Mouse (Mus musculus) CH12.LX (cell line): ENCODE measurements around the gene Gp5. TPM values are rescaled to one million over a fixed set of nuclear protein-coding genes. Genes with fewer than 3 reads are reported as not detected.

Experiments used
- DNase-seq: peaks from one replicate; pipeline ENCODE4 v3.0.0-alpha.2; 2013; ENCODE audit errors: extremely low read depth
- H3K27ac ChIP-seq: 2 replicates; pipeline ENCODE4 v1.5.1; 2012; ENCODE audit warnings: low read depth, mild to moderate bottlenecking, control low read depth, moderate library complexity; ENCODE audit not compliant: insufficient read depth
- H3K27me3 ChIP-seq: replicated peaks from 2 replicates; pipeline ENCODE3; 2012; ENCODE audit warnings: inconsistent platforms
- H3K36me3 ChIP-seq, 2 experiments: replicated peaks in 1 of 2; 2 replicates each; pipeline versions ENCODE3 to v1.6.1; 2012; ENCODE audit warnings: inconsistent platforms in 1 of 2, low read length in 1 of 2, mild to moderate bottlenecking in 1 of 2, mixed read lengths in 1 of 2, moderate library complexity in 1 of 2; ENCODE audit not compliant: control insufficient read depth in 1 of 2, insufficient read depth in 1 of 2
- H3K4me1 ChIP-seq, 2 experiments: 2 replicates each; pipeline ENCODE4 v1.6.1; 2012; ENCODE audit warnings: inconsistent platforms in 1 of 2, moderate library complexity in 1 of 2; ENCODE audit not compliant: insufficient read depth in 2 of 2, control insufficient read depth in 1 of 2
- H3K4me2 ChIP-seq: 2 replicates; pipeline ENCODE4 v1.6.1; 2012; ENCODE audit warnings: low read depth, mild to moderate bottlenecking, control low read depth; ENCODE audit not compliant: poor library complexity, insufficient read depth, severe bottlenecking
- H3K4me3 ChIP-seq, 3 experiments: fragments of 150-350 bp in 1 of 3; sonication (generic) in 1 of 3; replicated peaks in 1 of 3; 2 replicates each; pipeline versions ENCODE3 to v1.5.1; 2011 to 2012; ENCODE audit warnings: low read depth in 2 of 3, low read length in 2 of 3, mild to moderate bottlenecking in 2 of 3, moderate library complexity in 2 of 3, control low read depth in 1 of 3, improper control_type of control experiment in 1 of 3, inconsistent platforms in 1 of 3, mixed read lengths in 1 of 3; ENCODE audit not compliant: poor library complexity in 1 of 3
- H3K79me2 ChIP-seq: replicated peaks from 2 replicates; pipeline ENCODE4 v1.6.1; 2012; ENCODE audit warnings: mild to moderate bottlenecking, moderate library complexity; ENCODE audit not compliant: control insufficient read depth, poor library complexity, insufficient read depth, severe bottlenecking; ENCODE audit errors: extremely low read depth
- H3K9ac ChIP-seq: 2 replicates; pipeline ENCODE4 v1.6.1; 2012; ENCODE audit warnings: low read depth, mild to moderate bottlenecking, control low read depth, moderate library complexity; ENCODE audit not compliant: insufficient read depth
- H3K9me3 ChIP-seq: replicated peaks from 2 replicates; pipeline ENCODE3; 2012; ENCODE audit warnings: low read length, inconsistent platforms, mixed read lengths
- BHLHE40 ChIP-seq: IDR thresholded peaks from 2 replicates; pipeline ENCODE4 v1.6.1; 2011; ENCODE audit warnings: mild to moderate bottlenecking, low read depth, low read length, improper control_type of control experiment
- CHD1 ChIP-seq: IDR thresholded peaks from 2 replicates; pipeline ENCODE4 v1.6.1; 2012; ENCODE audit warnings: low read depth, low read length, improper control_type of control experiment, inconsistent platforms
- MAFK ChIP-seq: IDR thresholded peaks from 2 replicates; pipeline ENCODE4 v1.6.1; 2011; ENCODE audit warnings: low read length, improper control_type of control experiment; ENCODE audit not compliant: insufficient replicate concordance
- MYC ChIP-seq: IDR thresholded peaks from 2 replicates; pipeline ENCODE4 v1.6.1; 2011; ENCODE audit warnings: low read depth, mild to moderate bottlenecking, improper control_type of control experiment, low read length
- POLR2AphosphoS2 ChIP-seq: IDR thresholded peaks from 2 replicates; pipeline ENCODE4 v1.6.1; 2011; ENCODE audit warnings: low read depth, low read length, improper control_type of control experiment
- TBP ChIP-seq: conservative IDR thresholded peaks from 2 replicates; pipeline ENCODE4 v1.6.1; 2011; ENCODE audit warnings: low read depth, low read length, improper control_type of control experiment
- dilution Hi-C: fragments of 300-500 bp; cut with MboI; formaldehyde crosslinking; loops from 2 replicates; pipeline ENCODE4 v1.14.3; 2020; ENCODE audit warnings: low sequenced_read_pairs; ENCODE audit not compliant: extremely low pct_unique_long_range_greater_than_20kb, extremely low pct_ligation_motif_present
- in situ Hi-C: fragments of 300-500 bp; cut with MboI; formaldehyde crosslinking; loops from 3 replicates; pipeline ENCODE4 v1.14.3; 2019; ENCODE audit warnings: low sequenced_read_pairs, low pct_ligation_motif_present, low pct_unique_long_range_greater_than_20kb, mixed read lengths
- polyA plus RNA-seq: library from polyadenylated mRNA; unstranded; fragments of >175 nt; gene quantifications from 2 replicates; pipeline ENCODE4 v1.2.1, GENCODE M21; 2012; ENCODE audit warnings: low read depth; ENCODE audit not compliant: insufficient read length
- total RNA-seq, 2 experiments: library from RNA; depleted of rRNA; stranded (reverse); fragments of 300-350 nt in 1 of 2; fragments of >200 nt in 1 of 2; gene quantifications; 2 replicates each; pipeline ENCODE4 v1.2.3; 2012 to 2014

Gene Gp5
- total and polyA plus RNA-seq, 3 experiments: 0.25 TPM; not detected in 2

DNA sequence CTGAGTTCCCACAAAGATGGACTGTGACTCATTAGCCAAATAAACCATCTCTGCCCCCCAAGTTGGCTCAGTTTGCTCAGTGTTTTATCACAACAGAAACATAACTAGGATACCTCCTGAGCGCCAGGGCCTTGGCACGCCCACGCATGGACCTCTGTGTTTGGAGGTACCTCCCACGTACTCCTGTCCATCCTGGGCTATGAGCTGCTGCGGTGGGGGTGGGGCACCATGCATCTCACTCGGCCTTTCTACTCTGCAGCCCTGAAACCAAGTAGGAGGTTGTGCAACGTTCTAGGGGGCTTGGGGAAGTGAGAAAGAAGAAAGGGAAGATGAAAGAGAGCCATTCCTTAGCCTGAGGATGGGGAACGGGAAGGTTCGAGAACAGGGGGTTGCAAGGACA is 52.9 kb downstream of the Gp5 start:
- DNase-seq: no peak
- Histone ChIP-seq H3K36me3 (no peaks in the 10 kb centered on the region), H3K4me3 (no peak overlapping the region), H3K27me3 (peaks cover 1% of the 10 kb centered on the region), H3K79me2 (no peaks in the 10 kb centered on the region), H3K9ac (no peak overlapping the region), H3K27ac (no peak overlapping the region), H3K9me3 (no peaks in the 10 kb centered on the region), H3K4me1 (peaks cover 9 to 18% of the 10 kb centered on the region in 2 experiments), H3K4me2 (no peak overlapping the region)
- dilution Hi-C loops (no loop called here), in situ Hi-C loops (loop anchor here (25.0 kb wide), 2 partner anchors 805 to 1105 kb away; no protein-coding TSS in a partner anchor)
- TF ChIP-seq MAFK (no peak), CHD1 (no peak), TBP (no peak), BHLHE40 (no peak), MYC (no peak), POLR2AphosphoS2 (no peak)

Other genes with a start within 250 kb of the Gp5 start
- gene Hes1, start 246.4 kb downstream of the Gp5 start, total RNA-seq (2012; rRNA removed): 3.4 and 3.6 TPM in 2 replicates
- gene Hes1, start 246.4 kb downstream of the Gp5 start, total RNA-seq (2014; rRNA removed): 1.4 and 2.4 TPM in 2 replicates
- gene Hes1, start 246.4 kb downstream of the Gp5 start, polyA plus RNA-seq: 0.53 and 1.6 TPM in 2 replicates
- not detected in 2 replicates for gene Cpn2, start 43.3 kb downstream of the Gp5 start, total RNA-seq (2012; rRNA removed)
- not detected in 2 replicates for gene Cpn2, start 43.3 kb downstream of the Gp5 start, total RNA-seq (2014; rRNA removed)
- gene Cpn2, start 43.3 kb downstream of the Gp5 start, polyA plus RNA-seq: not detected in 2 replicates
- not detected in 2 replicates for gene Lrrc15, start 27.5 kb downstream of the Gp5 start, total RNA-seq (2012; rRNA removed)
- gene Lrrc15, start 27.5 kb downstream of the Gp5 start, total RNA-seq (2014; rRNA removed): not detected in 2 replicates
- not detected in 2 replicates for gene Lrrc15, start 27.5 kb downstream of the Gp5 start, polyA plus RNA-seq
- gene Atp13a3, start 95.2 kb upstream of the Gp5 start, total RNA-seq (2012; rRNA removed): 49.9 and 59.9 TPM in 2 replicates
- gene Atp13a3, start 95.2 kb upstream of the Gp5 start, total RNA-seq (2014; rRNA removed): 46.7 and 46.9 TPM in 2 replicates
- 59.1 and 73.0 TPM in 2 replicates for gene Atp13a3, start 95.2 kb upstream of the Gp5 start, polyA plus RNA-seq
- gene Tmem44, start 240.1 kb upstream of the Gp5 start, total RNA-seq (2012; rRNA removed): 0.38 and 0.51 TPM in 2 replicates
- gene Tmem44, start 240.1 kb upstream of the Gp5 start, total RNA-seq (2014; rRNA removed): 0.07 and 0.16 TPM in 2 replicates
- gene Tmem44, start 240.1 kb upstream of the Gp5 start, polyA plus RNA-seq: 0.70 and 0.78 TPM in 2 replicates